Mouse (Mus musculus) hindbrain, embryonic 16.5 days (tissue): Measurements from ENCODE around the gene Vps9d1. TPM values are rescaled to one million over a fixed set of nuclear protein-coding genes. Genes with fewer than 3 reads are reported as not detected.
A peak's percentile ranks its signal among the peaks of the same experiment; 100 is the strongest.
"Not testable (repeated sequence)": the region's sequence is repeated elsewhere in the genome, so short reads cannot be mapped to it uniquely, and the experiment has no call there.

Experiments
- ATAC-seq: fragments of 200-750 bp; cut with Nextera tagmentation; 2 replicates; pipeline ENCODE4 v1.8.0; 2017; ENCODE audit warnings: moderate TSS enrichment, moderate library complexity
- H3K27ac ChIP-seq: fragments of 300-500 bp; sonication (generic); 2 replicates; pipeline ENCODE4 v1.5.1; 2014; ENCODE audit warnings: low read depth, mild to moderate bottlenecking, control low read depth, low read length, moderate library complexity
- H3K27me3 ChIP-seq: fragments of 300-500 bp; sonication (generic); replicated peaks from 2 replicates; pipeline ENCODE4 v1.6.1; 2014; ENCODE audit warnings: low read length; ENCODE audit not compliant: control insufficient read depth, insufficient read depth
- H3K36me3 ChIP-seq: fragments of 300-500 bp; sonication (generic); 2 replicates; pipeline ENCODE4 v1.6.1; 2014; ENCODE audit warnings: mild to moderate bottlenecking, low read length, moderate library complexity, mixed read lengths; ENCODE audit not compliant: control insufficient read depth, insufficient read depth
- H3K4me1 ChIP-seq: fragments of 300-500 bp; sonication (generic); 2 replicates; pipeline ENCODE4 v1.6.1; 2014; ENCODE audit warnings: low read depth, low read length; ENCODE audit not compliant: control insufficient read depth, insufficient read depth
- H3K4me2 ChIP-seq: fragments of 300-500 bp; sonication (generic); 2 replicates; pipeline ENCODE4 v1.6.1; 2014; ENCODE audit warnings: mild to moderate bottlenecking, low read length, control low read depth, moderate library complexity
- H3K4me3 ChIP-seq: fragments of 300-500 bp; sonication (generic); 2 replicates; pipeline ENCODE4 v1.5.1; 2014; ENCODE audit warnings: mild to moderate bottlenecking, low read length, control low read depth, moderate library complexity
- H3K9ac ChIP-seq: fragments of 300-500 bp; sonication (generic); 2 replicates; pipeline ENCODE4 v1.6.1; 2014; ENCODE audit warnings: low read depth, mild to moderate bottlenecking, control low read depth, low read length, moderate library complexity
- H3K9me3 ChIP-seq: fragments of 300-500 bp; sonication (generic); 2 replicates; pipeline ENCODE4 v1.6.1; 2014; ENCODE audit warnings: mild to moderate bottlenecking, low read length, moderate library complexity; ENCODE audit not compliant: control insufficient read depth
- WGBS: fragments of 180-500 bp; shearing (Covaris S2); extraction: QIAGEN DNeasy Blood & Tissue Kit; methylation state at CpG from one replicate; pipeline ENCODE4 v1.1.7; 2014; 5-methylcytosine and 5-hydroxymethylcytosine counted together
- polyA plus RNA-seq: library from polyadenylated mRNA; unstranded; fragments of >200 nt; fragmentation: Nextera tagmentation; extraction: Ambion mirVana; gene quantifications from 2 replicates; pipeline ENCODE4 v1.2.1, GENCODE M21; 2015

Vps9d1 gene
- polyA plus RNA-seq, 1 experiment from 2014 or later, result 61.4 TPM

- Histone ChIP-seq H3K9ac (no peak overlapping the region), H3K27ac (no peak overlapping the region), H3K27me3 (no peaks in the 10 kb centered on the region), H3K4me2 (no peak overlapping the region), H3K36me3 (peaks cover 47% of the 10 kb centered on the region), H3K4me3 (no peak overlapping the region), H3K9me3 (no peaks in the 10 kb centered on the region), H3K4me1 (no peaks in the 10 kb centered on the region)
- ATAC-seq, result no peak
- WGBS, result 78% methylated on average over 14 of the region's 14 CpGs
Measured at GRCm38 (mm10) chr8:123267926-123268656, 13.9 kb upstream of the Vps9d1 start.

GRCm38 (mm10) chr8:123257593-123257992 lies 3.4 kb upstream of the Vps9d1 start:
- H3K9me3 ChIP-seq, H3K4me3 ChIP-seq, H3K4me2 ChIP-seq, H3K27ac ChIP-seq, H3K9ac ChIP-seq, H3K27me3 ChIP-seq, ATAC-seq: not testable (repeated sequence)
- 90% methylated on average over 8 of the region's 8 CpGs for WGBS
- Histone ChIP-seq H3K36me3 (peaks cover 31% of the 10 kb centered on the region), H3K4me1 (peaks cover 26% of the 10 kb centered on the region)

GRCm38 (mm10) chr8:123257114-123257513 lies 3.0 kb upstream of the Vps9d1 start:
- Histone ChIP-seq H3K27me3 (no peaks in the 10 kb centered on the region), H3K4me1 (peaks cover 28% of the 10 kb centered on the region), H3K4me3 (no peak overlapping the region), H3K27ac (no peak overlapping the region), H3K9me3 (no peaks in the 10 kb centered on the region), H3K4me2 (no peak overlapping the region), H3K36me3 (peaks cover 31% of the 10 kb centered on the region), H3K9ac (no peak overlapping the region)
- 61% methylated on average over 3 of the region's 3 CpGs for WGBS
- no peak for ATAC-seq

GRCm38 (mm10) chr8:123255170-123255569 lies 1.0 kb upstream of the Vps9d1 start:
- H3K4me3 ChIP-seq, result peak overlapping the region; percentile 98
- ATAC-seq, result no peak
- H3K4me1 ChIP-seq, result peaks cover 28% of the 10 kb centered on the region
- peak overlapping the region; percentile 81 for H3K4me2 ChIP-seq
- H3K9me3 ChIP-seq, result no peaks in the 10 kb centered on the region
- no peaks in the 10 kb centered on the region for H3K27me3 ChIP-seq
- H3K36me3 ChIP-seq, result peaks cover 36% of the 10 kb centered on the region
- WGBS, result 76% methylated on average over 6 of the region's 6 CpGs
- H3K27ac ChIP-seq, result no peak overlapping the region
- H3K9ac ChIP-seq, result peak overlapping the region; percentile 99

GRCm38 (mm10) chr8:123253451-123254098 lies 573 bp downstream of the Vps9d1 start:
- peaks cover 32% of the 10 kb centered on the region for H3K36me3 ChIP-seq
- peak overlapping the region; percentile 99 for H3K9ac ChIP-seq
- H3K4me3 ChIP-seq, result peak overlapping the region; percentile 98
- no peaks in the 10 kb centered on the region for H3K27me3 ChIP-seq
- H3K27ac ChIP-seq, result peak overlapping the region; percentile 92
- ATAC-seq, result peak; percentile 65
- peaks cover 28% of the 10 kb centered on the region for H3K4me1 ChIP-seq
- H3K9me3 ChIP-seq, result no peaks in the 10 kb centered on the region
- WGBS, result 0% methylated on average over 39 of the region's 40 CpGs
- peak overlapping the region; percentile 72 for H3K4me2 ChIP-seq

GRCm38 (mm10) chr8:123252925-123253324 lies 1.2 kb downstream of the Vps9d1 start:
- H3K27ac ChIP-seq, result peak overlapping the region; percentile 92; the same call in 1 of the 2 replicates

GRCm38 (mm10) chr8:123250940-123251339 lies 3.2 kb downstream of the Vps9d1 start:
- ATAC-seq, result no peak
- H3K36me3 ChIP-seq, result peaks cover 41% of the 10 kb centered on the region
- H3K4me3 ChIP-seq, result no peak overlapping the region
- H3K4me2 ChIP-seq, result no peak overlapping the region
- no peak overlapping the region for H3K9ac ChIP-seq
- peaks cover 21% of the 10 kb centered on the region for H3K4me1 ChIP-seq
- no peaks in the 10 kb centered on the region for H3K9me3 ChIP-seq
- H3K27me3 ChIP-seq, result no peaks in the 10 kb centered on the region
- WGBS, result 95% methylated on average over 5 of the region's 5 CpGs
- H3K27ac ChIP-seq, result no peak overlapping the region

More at GRCm38 (mm10) chr8:123252925-123253324, 1.2 kb downstream of the Vps9d1 start:
- H3K4me3 ChIP-seq, result peak overlapping the region; percentile 98
- H3K27me3 ChIP-seq, result no peaks in the 10 kb centered on the region
- peak overlapping the region; percentile 72 for H3K4me2 ChIP-seq
- WGBS, result 66% methylated on average over 4 of the region's 4 CpGs
- H3K9me3 ChIP-seq, result no peaks in the 10 kb centered on the region
- peak overlapping the region; percentile 99 for H3K9ac ChIP-seq
- ATAC-seq, result no peak
- peaks cover 35% of the 10 kb centered on the region for H3K36me3 ChIP-seq
- peaks cover 28% of the 10 kb centered on the region for H3K4me1 ChIP-seq

- Histone ChIP-seq H3K27ac (no peak overlapping the region), H3K9ac (no peak overlapping the region), H3K4me2 (no peak overlapping the region), H3K4me1 (peaks cover 10% of the 10 kb centered on the region), H3K9me3 (no peaks in the 10 kb centered on the region), H3K4me3 (no peak overlapping the region), H3K36me3 (peaks cover 62% of the 10 kb centered on the region), H3K27me3 (no peaks in the 10 kb centered on the region)
- ATAC-seq, result no peak
- 93% methylated on average over 8 of the region's 8 CpGs for WGBS
Measured at GRCm38 (mm10) chr8:123248596-123248995, 5.6 kb downstream of the Vps9d1 start.

- Histone ChIP-seq H3K4me2 (no peak overlapping the region), H3K27me3 (no peaks in the 10 kb centered on the region), H3K4me3 (no peak overlapping the region), H3K27ac (no peak overlapping the region), H3K36me3 (peaks cover 64% of the 10 kb centered on the region), H3K9ac (no peak overlapping the region), H3K4me1 (peaks cover 4% of the 10 kb centered on the region), H3K9me3 (no peaks in the 10 kb centered on the region)
- ATAC-seq, result no peak
- 100% methylated on average over 6 of the region's 6 CpGs for WGBS
Measured at GRCm38 (mm10) chr8:123247748-123248147, 6.4 kb downstream of the Vps9d1 start.
